Mouse (Mus musculus): ENCODE measurements around the gene Ccin. TPM values are rescaled to one million over a fixed set of nuclear protein-coding genes. Genes with fewer than 3 reads are reported as not detected.

The Ccin gene
- not detected for total RNA-seq (2021)

GRCm38 (mm10) chr4:43983181-43983580 is at the start of gene Ccin:
TSS of gene Ccin (plus strand) at chr4:43983483.
- DNase-seq (ENCODE audit: extremely low spot score in 1 of 2, low spot score in 2 of 2), result no peak
- intact Hi-C loops (cut with DNase I), result loop anchor here (2.0 to 5.0 kb wide), 3 partner anchors 24 to 76 kb away; no protein-coding TSS in a partner anchor

DNA sequence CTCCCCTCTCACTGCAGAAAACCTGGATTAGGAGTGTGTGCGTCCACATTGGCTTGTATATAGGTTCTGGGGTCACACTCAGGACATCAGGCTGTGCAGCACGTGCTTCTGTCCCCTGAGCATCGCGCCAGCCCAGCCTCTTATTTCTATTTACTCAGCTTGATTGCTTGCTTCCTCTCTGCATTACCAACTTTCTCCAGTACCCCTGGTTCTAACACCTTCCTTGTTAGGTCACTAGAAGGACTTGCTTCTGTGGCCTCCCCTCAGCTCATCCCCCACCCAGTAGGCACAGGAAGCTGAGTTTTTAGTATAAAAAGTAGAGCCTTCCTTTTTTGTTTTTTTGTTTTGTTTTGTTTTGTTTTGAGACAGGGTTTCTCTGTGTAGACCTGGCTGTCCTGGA is 47.1 kb upstream of the Ccin start:
- intact Hi-C loops (cut with DNase I), result no loop called here
- no peak for DNase-seq (ENCODE audit: extremely low spot score in 1 of 2, low spot score in 2 of 2)

- no peak for DNase-seq (ENCODE audit: extremely low spot score in 1 of 2, low spot score in 2 of 2)
- intact Hi-C loops (cut with DNase I), result no loop called here
These were observed 46.3 kb upstream of the Ccin start for GRCm38 (mm10) chr4:43936749-43937674.

DNA sequence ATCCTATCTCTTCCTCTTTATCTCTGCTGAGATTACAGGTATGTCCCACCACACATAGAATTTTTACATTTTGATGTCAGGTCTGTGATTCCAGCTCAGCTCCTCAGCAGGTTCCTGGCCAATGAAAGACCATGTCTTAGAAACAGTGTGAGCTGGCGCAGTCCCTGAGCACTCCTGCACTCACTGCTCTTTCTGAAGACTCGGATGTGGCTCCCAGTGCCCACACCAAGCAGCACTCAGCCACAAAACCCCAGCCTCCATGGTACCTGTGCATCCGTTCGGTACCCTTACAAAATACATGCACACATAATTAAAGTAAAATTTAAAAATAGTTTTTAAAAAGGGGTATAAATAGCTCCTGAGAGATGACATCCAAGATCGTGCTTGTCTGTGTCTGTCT is 42.0 kb upstream of the Ccin start:
- no peak for DNase-seq (ENCODE audit: extremely low spot score in 1 of 2, low spot score in 2 of 2)
- intact Hi-C loops (cut with DNase I), result no loop called here

DNA sequence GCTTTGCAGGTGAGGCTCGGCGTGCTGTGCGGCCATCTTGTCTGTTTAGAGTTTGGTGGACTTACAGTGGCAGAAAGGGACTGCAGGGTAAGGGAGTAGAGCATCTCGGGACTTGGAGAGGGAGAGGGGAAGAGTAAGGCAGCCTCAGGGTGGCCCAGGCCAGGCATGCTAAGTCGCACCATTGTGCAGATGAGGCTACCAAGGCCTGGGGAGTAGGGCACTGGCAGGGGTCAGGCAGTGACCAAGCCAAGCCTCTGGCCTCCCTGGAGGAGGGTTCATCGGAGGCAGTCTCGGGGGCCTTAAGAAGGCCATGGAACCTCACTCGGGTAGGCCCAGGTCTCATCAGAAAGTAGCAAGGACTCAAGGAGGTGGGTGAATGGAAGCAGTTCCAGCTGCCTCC is 40.9 kb upstream of the Ccin start:
- intact Hi-C loops (cut with DNase I), result no loop called here
- no peak for DNase-seq (ENCODE audit: extremely low spot score in 1 of 2, low spot score in 2 of 2)

- intact Hi-C loops (cut with DNase I), result no loop called here
- no peak for DNase-seq (ENCODE audit: extremely low spot score in 1 of 2, low spot score in 2 of 2)
These were observed 35.7 kb upstream of the Ccin start for GRCm38 (mm10) chr4:43947571-43947970.

DNA sequence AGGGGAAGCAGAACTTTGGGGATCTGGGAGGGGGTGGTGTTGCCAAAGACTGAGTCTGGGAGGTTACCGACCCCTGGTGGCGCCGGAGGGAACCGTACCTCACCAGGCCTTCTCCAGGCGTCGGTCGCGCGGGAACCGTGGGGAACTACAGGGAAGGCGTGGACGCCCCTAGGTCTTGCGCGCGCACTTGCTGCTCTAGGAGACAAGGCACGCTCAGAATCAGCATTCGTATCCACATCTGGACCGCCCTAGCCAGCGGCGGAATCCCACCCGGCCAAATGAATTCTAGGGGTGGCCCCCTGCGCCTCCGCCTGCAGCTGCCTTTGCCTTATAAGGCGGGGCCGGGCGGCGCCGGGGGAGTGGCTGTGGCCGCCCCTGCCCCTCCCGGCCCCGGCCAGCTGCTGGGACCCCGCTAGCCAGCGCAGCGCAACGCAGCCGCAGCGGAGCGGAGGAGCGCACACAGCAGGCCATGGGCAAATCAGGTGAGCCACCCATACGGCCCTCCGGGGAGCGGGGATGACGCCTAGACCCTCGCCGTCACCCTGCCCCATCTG is 25.9 kb upstream of the Ccin start, which contains the start of gene Glipr2:
TSS of gene Glipr2 (plus strand) at position 110 of the 554 bp plus-strand sequence.
- peak; percentile 64 to 91 for DNase-seq (ENCODE audit: extremely low spot score in 1 of 2, low spot score in 2 of 2)
- intact Hi-C loops (cut with DNase I), result no loop called here

- DNase-seq (ENCODE audit: extremely low spot score in 1 of 2, low spot score in 2 of 2), result peak in 1 of 2 experiments; percentile 71
- intact Hi-C loops (cut with DNase I), result loop anchor here (2.0 kb wide), 1 partner anchor 25 kb away; the partner anchor contains the start of gene Ccin
These were observed 25.3 kb upstream of the Ccin start for GRCm38 (mm10) chr4:43957846-43958461.

- intact Hi-C loops (cut with DNase I), result loop anchor here (2.0 kb wide), 1 partner anchor 23 kb away; the partner anchor contains the start of gene Ccin
- DNase-seq (ENCODE audit: extremely low spot score in 1 of 2, low spot score in 2 of 2), result peak in 1 of 2 experiments; percentile 8
These were observed 23.6 kb upstream of the Ccin start for GRCm38 (mm10) chr4:43959523-43960179.

GRCm38 (mm10) chr4:43960207-43960606 is 23.1 kb upstream of the Ccin start:
- DNase-seq (ENCODE audit: extremely low spot score in 1 of 2, low spot score in 2 of 2), result no peak
- intact Hi-C loops (cut with DNase I), result no loop called here

DNA sequence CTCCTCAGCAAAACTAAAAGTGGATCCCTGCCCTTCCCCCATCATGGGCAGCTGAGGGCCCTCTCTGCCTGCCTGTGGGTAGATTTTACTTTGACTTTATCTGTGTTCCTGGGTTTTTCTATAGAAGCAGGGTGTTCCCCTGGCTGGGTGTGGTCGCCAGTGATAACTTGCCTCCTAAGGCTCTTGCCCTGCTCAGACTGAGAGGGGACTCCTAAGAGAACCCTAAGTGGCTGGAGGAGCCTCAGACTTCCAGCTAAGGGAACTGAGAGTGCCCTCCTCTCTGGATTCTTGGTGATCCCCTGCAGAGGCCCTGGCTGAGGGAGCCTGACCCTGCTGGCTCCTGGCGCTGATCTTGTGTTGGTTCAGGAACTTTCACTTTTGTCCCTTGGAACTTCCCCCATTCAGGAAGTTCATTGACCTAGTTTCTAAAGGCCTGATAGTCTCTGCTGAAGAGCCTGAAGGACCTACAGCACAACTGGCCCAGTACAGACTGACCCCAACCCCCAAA is 18.9 kb upstream of the Ccin start:
- DNase-seq (ENCODE audit: extremely low spot score in 1 of 2, low spot score in 2 of 2), result peak in 1 of 2 experiments; percentile 22
- intact Hi-C loops (cut with DNase I), result no loop called here

DNA sequence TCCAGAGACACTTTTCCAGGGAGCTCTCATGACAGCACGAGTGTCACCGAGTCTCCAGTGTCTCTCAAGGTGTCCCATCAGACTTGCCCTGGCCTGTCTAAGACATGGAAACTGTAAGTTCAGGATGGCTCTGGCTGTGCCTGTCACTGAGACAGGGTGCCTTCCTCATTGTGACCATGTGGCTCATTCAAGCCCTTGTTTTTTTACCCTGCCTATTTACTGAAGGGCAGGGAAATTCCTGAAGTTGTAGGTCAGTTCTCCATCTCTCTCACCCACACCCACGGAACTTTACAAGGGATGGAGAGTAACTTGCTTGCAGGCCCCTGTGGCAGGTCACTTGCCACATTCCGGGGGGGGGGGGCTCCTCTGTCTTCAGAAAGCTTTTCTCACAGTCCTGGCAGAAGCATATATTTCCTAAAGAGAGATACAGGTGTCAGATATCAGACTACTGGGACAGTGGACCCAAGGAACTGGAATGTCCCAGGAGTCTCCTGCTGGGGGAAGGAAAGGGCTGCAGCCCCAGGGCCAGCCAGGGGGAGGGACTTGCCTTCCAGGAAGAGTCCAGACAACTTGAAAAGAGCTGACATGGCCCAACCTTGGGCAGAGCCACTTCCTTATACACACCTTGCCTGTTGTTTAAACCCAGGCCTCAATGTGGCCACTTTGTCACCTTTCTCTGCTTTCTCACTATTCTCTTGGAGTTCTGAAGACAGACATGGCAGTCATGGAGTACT is 18.2 kb upstream of the Ccin start:
- no peak for DNase-seq (ENCODE audit: extremely low spot score in 1 of 2, low spot score in 2 of 2)
- intact Hi-C loops (cut with DNase I), result no loop called here

- intact Hi-C loops (cut with DNase I), result no loop called here
- no peak for DNase-seq (ENCODE audit: extremely low spot score in 1 of 2, low spot score in 2 of 2)
These were observed 17.3 kb upstream of the Ccin start for GRCm38 (mm10) chr4:43965856-43966535.

DNA sequence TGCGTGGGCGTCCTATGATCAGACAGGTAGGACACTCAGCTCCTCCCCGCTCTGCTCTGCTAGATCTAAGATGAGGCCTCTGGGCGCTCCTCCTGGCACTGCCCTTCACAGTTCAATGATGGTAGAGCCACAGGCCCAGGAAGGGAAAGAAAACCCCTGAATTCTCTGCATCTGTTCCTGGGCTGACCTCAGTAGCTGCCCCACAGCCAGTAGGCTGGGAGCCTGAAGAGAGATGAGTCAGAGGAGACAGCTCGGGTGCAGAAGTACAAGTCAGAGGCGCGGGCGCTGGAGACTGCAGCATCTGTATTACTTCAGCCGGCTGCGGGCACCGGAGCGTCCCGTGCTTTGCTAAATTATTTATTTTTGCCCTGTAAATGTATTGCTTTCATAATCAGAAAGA is 14.6 kb upstream of the Ccin start:
- peak in 1 of 2 experiments; percentile 73 for DNase-seq (ENCODE audit: extremely low spot score in 1 of 2, low spot score in 2 of 2)
- intact Hi-C loops (cut with DNase I), result no loop called here

GRCm38 (mm10) chr4:43969373-43969772 is 13.9 kb upstream of the Ccin start:
- DNase-seq (ENCODE audit: extremely low spot score in 1 of 2, low spot score in 2 of 2), result no peak
- intact Hi-C loops (cut with DNase I), result no loop called here

GRCm38 (mm10) chr4:43970393-43971330 is 12.6 kb upstream of the Ccin start:
- DNase-seq (ENCODE audit: extremely low spot score in 1 of 2, low spot score in 2 of 2), result no peak
- intact Hi-C loops (cut with DNase I), result no loop called here
